Mouse (Mus musculus) intestine, postnatal 0 days (tissue): Measurements from ENCODE around the gene Olfr690. TPM values are rescaled to one million over a fixed set of nuclear protein-coding genes. Genes with fewer than 3 reads are reported as not detected.

Experiments
- ATAC-seq: fragments of 200-750 bp; cut with Nextera tagmentation; 2 replicates; pipeline ENCODE4 v1.8.0; 2017; ENCODE audit warnings: mild to moderate bottlenecking, moderate TSS enrichment, moderate library complexity
- H3K27ac ChIP-seq: fragments of 300-500 bp; sonication (generic); 2 replicates; pipeline ENCODE4 v1.5.1; 2014; ENCODE audit warnings: mild to moderate bottlenecking, low read depth, low read length, moderate library complexity
- H3K27me3 ChIP-seq: fragments of 300-500 bp; sonication (generic); replicated peaks from 2 replicates; pipeline ENCODE4 v1.6.1; 2014; ENCODE audit warnings: low read length, mixed read lengths; ENCODE audit not compliant: control insufficient read depth, insufficient read depth
- H3K36me3 ChIP-seq: fragments of 300-500 bp; sonication (generic); 2 replicates; pipeline ENCODE4 v1.6.1; 2014; ENCODE audit warnings: mild to moderate bottlenecking, moderate library complexity; ENCODE audit not compliant: control insufficient read depth, insufficient read depth
- H3K4me1 ChIP-seq: fragments of 300-500 bp; sonication (generic); replicated peaks from 2 replicates; pipeline ENCODE4 v1.6.1; 2014; ENCODE audit warnings: antibody characterized with exemption, low read length, mixed read lengths; ENCODE audit not compliant: control insufficient read depth, insufficient read depth
- H3K4me2 ChIP-seq: fragments of 300-500 bp; sonication (generic); replicated peaks from 2 replicates; pipeline ENCODE4 v1.6.1; 2014; ENCODE audit warnings: low read depth, mild to moderate bottlenecking, moderate library complexity
- H3K4me3 ChIP-seq: fragments of 300-500 bp; sonication (generic); 2 replicates; pipeline ENCODE4 v1.5.1; 2014; ENCODE audit warnings: low read depth, low read length
- H3K9ac ChIP-seq: fragments of 300-500 bp; sonication (generic); 2 replicates; pipeline ENCODE4 v1.6.1; 2014; ENCODE audit warnings: mild to moderate bottlenecking, low read depth, low read length
- H3K9me3 ChIP-seq: fragments of 300-500 bp; sonication (generic); 2 replicates; pipeline ENCODE4 v1.6.1; 2016; ENCODE audit warnings: mixed run types; ENCODE audit not compliant: control insufficient read depth
- CTCF ChIP-seq: sonication (generic); IDR thresholded peaks from 2 replicates; pipeline ENCODE4 v1.5.1; 2016; ENCODE audit warnings: low read depth, mild to moderate bottlenecking, control low read depth, antibody characterized with exemption, moderate library complexity
- WGBS: fragments of 180-500 bp; shearing (Covaris S2); extraction: QIAGEN DNeasy Blood & Tissue Kit; methylation state at CpG from one replicate; pipeline ENCODE4 v1.1.7; 2014; 5-methylcytosine and 5-hydroxymethylcytosine counted together
- polyA plus RNA-seq: library from polyadenylated mRNA; unstranded; fragments of >200 nt; fragmentation: Nextera tagmentation; extraction: Ambion mirVana; gene quantifications from 2 replicates; pipeline ENCODE4 v1.2.1, GENCODE M21; 2015

Gene Olfr690
- polyA plus RNA-seq: not detected in 2 replicates

DNA sequence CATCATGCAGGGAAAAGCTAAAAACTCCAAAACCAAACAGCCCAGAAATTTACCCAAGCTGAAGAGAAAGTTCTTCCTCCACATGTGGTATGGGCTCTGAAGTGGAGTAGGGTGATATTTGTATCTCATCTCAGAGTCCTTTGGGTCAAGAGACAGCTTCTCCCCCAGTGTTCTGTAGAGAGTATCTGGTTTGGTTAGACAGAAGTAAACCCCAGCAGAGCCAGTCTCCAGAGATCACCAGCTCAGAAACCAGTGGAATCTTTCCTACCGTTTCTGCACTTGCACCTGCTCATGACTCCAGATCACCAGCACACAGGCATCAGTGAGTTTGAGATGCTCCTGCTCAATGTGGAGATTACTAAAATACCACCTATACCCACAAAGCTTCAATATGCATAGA lies at the start of gene Olfr690:
TSS of gene Olfr690 (minus strand) at position 101 of the 400 bp plus-strand sequence.
- H3K4me3 ChIP-seq: no peak within 1 kb of the TSS
- no peaks in the 10 kb centered on the region for H3K27me3 ChIP-seq
- no peaks in the 10 kb centered on the region for H3K9me3 ChIP-seq
- no peak within 1 kb of the TSS for H3K9ac ChIP-seq
- no peak for TF ChIP-seq CTCF
- no peaks in the 10 kb centered on the region for H3K4me1 ChIP-seq
- ATAC-seq: no peak
- no peak within 1 kb of the TSS for H3K27ac ChIP-seq
- 67% methylated on average over 1 of the region's 1 CpGs for WGBS
- no peaks in the 10 kb centered on the region for H3K36me3 ChIP-seq
- no peak within 1 kb of the TSS for H3K4me2 ChIP-seq

DNA sequence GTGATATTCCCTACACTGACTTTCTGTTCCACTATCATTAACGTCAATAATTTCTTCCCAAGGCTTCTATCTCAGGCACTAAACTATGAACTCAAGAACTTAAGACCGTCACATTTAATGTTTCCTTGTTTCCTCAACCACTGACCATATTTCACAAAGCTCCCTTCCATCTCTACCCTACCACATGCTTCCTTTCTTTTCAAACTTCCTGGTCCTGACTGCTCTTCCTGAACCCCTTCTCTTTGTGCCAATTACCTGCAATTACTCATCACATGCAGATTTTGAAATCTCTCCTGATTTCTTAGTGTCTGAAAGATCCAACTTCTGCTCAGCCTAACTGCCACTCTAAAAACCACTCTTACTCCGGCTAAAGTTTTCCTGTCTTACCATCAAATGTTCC lies 46.4 kb upstream of the Olfr690 start:
- Histone ChIP-seq H3K36me3 (peaks cover 71% of the 10 kb centered on the region), H3K27me3 (no peaks in the 10 kb centered on the region), H3K4me1 (no peaks in the 10 kb centered on the region), H3K4me2 (no peak overlapping the region), H3K27ac (no peak overlapping the region), H3K9ac (no peak overlapping the region), H3K9me3 (no peaks in the 10 kb centered on the region), H3K4me3 (no peak overlapping the region)
- no peak for ATAC-seq
- whole genome bisulfite sequencing: 73% methylated on average over 3 of the region's 3 CpGs
- no peak for TF ChIP-seq CTCF

DNA sequence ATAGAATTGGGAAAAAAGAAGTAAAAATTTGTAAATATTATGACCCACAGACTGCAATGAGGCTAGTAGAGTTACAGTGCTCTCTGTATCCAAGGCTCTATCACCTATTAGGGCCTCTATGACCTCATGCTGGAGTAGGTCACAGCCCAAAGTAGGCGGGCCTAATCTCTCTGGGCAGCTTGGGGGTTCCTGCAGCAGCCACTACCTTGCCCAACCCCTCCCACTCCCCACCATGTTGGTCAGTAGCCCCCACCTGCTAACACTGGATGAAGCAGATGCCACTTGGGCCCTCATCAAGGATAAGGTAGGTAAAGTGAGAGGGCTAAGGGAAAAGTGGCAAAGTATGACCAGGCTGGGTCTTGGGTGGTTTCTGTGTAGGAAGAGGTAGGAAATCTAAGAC lies 41.0 kb upstream of the Olfr690 start, which contains the start of gene Gm5901:
TSS of gene Gm5901 (plus strand) at position 173 of the 400 bp plus-strand sequence.
- Histone ChIP-seq H3K27ac (no peak within 1 kb of the TSS), H3K36me3 (peaks cover 33% of the 10 kb centered on the region), H3K27me3 (no peaks in the 10 kb centered on the region), H3K9ac (no peak within 1 kb of the TSS), H3K9me3 (no peaks in the 10 kb centered on the region), H3K4me3 (no peak within 1 kb of the TSS), H3K4me1 (no peaks in the 10 kb centered on the region), H3K4me2 (no peak within 1 kb of the TSS)
- WGBS: 85% methylated on average over 1 of the region's 1 CpGs
- TF ChIP-seq CTCF: no peak
- ATAC-seq: no peak

DNA sequence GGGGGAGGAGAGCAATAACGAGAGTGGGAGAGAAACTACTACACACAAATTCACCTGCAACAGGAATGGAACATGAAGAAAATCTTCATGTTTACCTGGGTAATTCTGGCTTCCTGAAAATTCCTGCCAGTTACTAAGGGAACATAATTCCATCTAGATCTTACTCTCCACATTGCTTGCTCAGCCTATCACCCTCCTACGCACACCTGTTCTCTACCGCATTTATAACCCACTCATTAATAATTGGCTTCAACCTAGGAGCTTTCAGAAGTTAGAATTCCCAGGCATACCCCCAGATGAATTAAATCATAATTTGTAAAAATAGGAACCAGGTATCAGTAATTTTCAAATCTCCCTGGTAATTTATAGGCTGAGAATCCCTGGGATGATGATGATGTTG lies 40.1 kb upstream of the Olfr690 start:
- H3K4me2 ChIP-seq: no peak overlapping the region
- no peaks in the 10 kb centered on the region for H3K9me3 ChIP-seq
- no peak for TF ChIP-seq CTCF
- no peaks in the 10 kb centered on the region for H3K27me3 ChIP-seq
- WGBS: 87% methylated on average over 3 of the region's 3 CpGs
- ATAC-seq: no peak
- H3K4me3 ChIP-seq: no peak overlapping the region
- H3K4me1 ChIP-seq: no peaks in the 10 kb centered on the region
- H3K27ac ChIP-seq: no peak overlapping the region
- peaks cover 25% of the 10 kb centered on the region for H3K36me3 ChIP-seq
- H3K9ac ChIP-seq: no peak overlapping the region

DNA sequence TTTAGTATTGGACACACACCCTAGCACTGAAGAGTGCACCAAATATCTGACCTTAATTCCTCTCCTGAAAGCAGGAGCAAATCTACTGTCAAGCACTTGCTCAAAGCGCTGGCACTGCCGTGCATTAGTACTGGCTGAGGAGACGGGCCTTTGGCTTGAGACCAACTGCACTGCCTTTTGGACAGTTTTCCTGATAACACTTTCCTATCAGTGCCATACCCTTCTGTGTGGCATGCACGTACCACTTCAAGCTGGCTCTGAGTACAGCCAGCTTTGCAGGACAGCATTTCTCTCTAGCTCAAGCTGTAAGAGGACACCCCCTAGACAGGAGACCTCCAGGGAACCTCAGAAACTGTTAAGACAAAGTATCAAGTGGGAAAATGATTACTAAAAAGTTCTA lies 39.6 kb upstream of the Olfr690 start:
- Histone ChIP-seq H3K4me1 (no peaks in the 10 kb centered on the region), H3K4me2 (no peak overlapping the region), H3K4me3 (no peak overlapping the region), H3K27me3 (no peaks in the 10 kb centered on the region), H3K27ac (no peak overlapping the region), H3K36me3 (peaks cover 21% of the 10 kb centered on the region), H3K9ac (no peak overlapping the region), H3K9me3 (no peaks in the 10 kb centered on the region)
- ATAC-seq: no peak
- TF ChIP-seq CTCF: no peak
- WGBS: 79% methylated on average over 4 of the region's 4 CpGs

DNA sequence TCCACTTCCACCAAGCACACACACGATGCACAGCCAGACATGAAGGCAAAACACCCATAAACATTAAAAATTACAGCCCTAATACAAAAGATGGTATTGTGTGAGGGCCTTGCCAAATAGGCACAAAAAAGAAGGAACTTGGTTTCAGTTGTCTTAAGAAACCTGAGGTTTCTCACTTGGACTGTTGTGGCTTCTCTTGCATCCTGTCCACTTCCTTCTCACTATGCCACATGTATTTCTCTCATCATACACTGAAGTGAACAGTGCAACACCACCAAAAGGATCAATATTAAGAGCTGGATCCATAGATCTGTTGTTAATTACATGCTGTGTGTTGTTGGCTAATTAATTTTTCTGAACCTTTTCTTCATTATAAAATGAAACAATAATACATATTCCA lies 39.0 kb upstream of the Olfr690 start:
- H3K4me1 ChIP-seq: no peaks in the 10 kb centered on the region
- H3K9ac ChIP-seq: no peak overlapping the region
- 84% methylated on average over 1 of the region's 1 CpGs for WGBS

DNA sequence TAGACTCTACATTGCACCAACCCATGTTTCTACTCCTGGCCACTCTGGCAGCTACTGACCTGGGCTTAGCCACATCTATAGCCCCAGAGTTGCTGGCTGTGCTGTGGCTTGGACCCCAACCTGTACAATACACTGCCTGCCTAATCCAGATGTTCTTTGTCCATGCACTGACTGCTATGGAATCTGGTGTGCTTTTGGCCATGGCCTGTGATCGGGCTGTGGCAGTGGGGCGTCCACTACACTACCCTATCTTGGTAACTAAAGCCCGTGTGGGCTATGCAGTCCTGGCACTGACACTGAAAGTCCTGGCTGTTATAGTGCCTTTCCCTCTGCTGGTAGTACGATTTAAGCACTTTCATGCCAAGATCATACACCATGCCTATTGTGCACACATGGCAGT lies 34.6 kb upstream of the Olfr690 start:
- Histone ChIP-seq H3K4me2 (no peak overlapping the region), H3K9ac (no peak overlapping the region), H3K4me3 (no peak overlapping the region), H3K36me3 (no peaks in the 10 kb centered on the region), H3K9me3 (no peaks in the 10 kb centered on the region), H3K27ac (no peak overlapping the region), H3K27me3 (no peaks in the 10 kb centered on the region), H3K4me1 (no peaks in the 10 kb centered on the region)
- no peak for TF ChIP-seq CTCF
- 94% methylated on average over 4 of the region's 4 CpGs for WGBS
- ATAC-seq: no peak

More for the DNA sequence above, 39.0 kb upstream of the Olfr690 start:
- H3K4me3 ChIP-seq: no peak overlapping the region
- no peaks in the 10 kb centered on the region for H3K27me3 ChIP-seq
- H3K27ac ChIP-seq: no peak overlapping the region
- no peak overlapping the region for H3K4me2 ChIP-seq
- no peak for TF ChIP-seq CTCF
- no peaks in the 10 kb centered on the region for H3K9me3 ChIP-seq
- no peak for ATAC-seq
- H3K36me3 ChIP-seq: peaks cover 15% of the 10 kb centered on the region
